Comparison of ENCODE assay signal across 20 mouse cellular contexts in the genomic region with DNA sequence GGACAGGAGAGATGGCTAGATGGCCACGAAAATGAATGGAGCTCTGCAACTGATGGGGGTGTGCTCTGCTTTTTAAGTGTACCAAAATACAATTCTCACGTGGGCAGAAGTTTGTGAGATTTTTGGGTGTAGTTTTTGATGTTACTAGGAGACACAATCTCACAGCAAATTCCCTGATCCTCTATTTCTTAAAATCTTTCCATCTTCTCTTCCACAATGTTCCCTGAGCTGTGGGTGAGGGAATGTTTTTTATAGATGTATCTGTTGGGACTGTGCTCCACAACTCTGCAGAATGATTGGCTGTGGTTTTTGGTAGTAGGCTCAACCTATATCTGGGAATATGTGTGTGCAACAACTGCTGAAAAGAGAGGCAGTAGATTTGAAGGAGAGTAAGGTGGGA. TPM values are rescaled to one million over a fixed set of nuclear protein-coding genes. Genes with fewer than 3 reads are reported as not detected.
"Had no signal": no experiment of that assay in that cellular context is flagged by ENCODE, and none has a peak within 500 bp of the region (broad histone marks: within the 10 kb centered on the region; RNA-seq: fewer than 3 reads in every experiment).

No protein-coding gene starts in this region.

- DNase-seq: liver, postnatal 0 days; lung, adult 2 months; lung, postnatal 14 days; lung, postnatal 36 days; thymus, adult 18-20 months; thymus, postnatal 14 days; thymus, postnatal 36 days had no signal

- ATAC-seq: liver, postnatal 0 days; lung, postnatal 0 days; midbrain, embryonic 13.5 days; midbrain, embryonic 15.5 days had no signal

- H3K4me3 ChIP-seq: lung, embryonic 15.5 days; megakaryocyte, embryonic 14.5 days; midbrain, embryonic 13.5 days; midbrain, embryonic 15.5 days; neural tube, embryonic 12.5 days; stomach, embryonic 15.5 days had no signal

- H3K27ac ChIP-seq: lung, embryonic 15.5 days; macrophage; midbrain, embryonic 13.5 days; midbrain, embryonic 15.5 days; neural tube, embryonic 12.5 days; stomach, embryonic 15.5 days; stomach, postnatal 0 days had no signal

RNA-seq across cellular contexts. Expression of a gene that starts 1.6 kb away (rescaled TPM):
- total RNA-seq: megakaryocyte progenitor cell, adult 5-6 weeks; midbrain, postnatal 0 days; monocyte, adult 5-6 weeks; neutrophil, adult 5-6 weeks had no signal

RNA-seq across cellular contexts. Expression of a gene that starts 5.3 kb away (rescaled TPM):
- total RNA-seq: megakaryocyte progenitor cell, adult 5-6 weeks; midbrain, postnatal 0 days; monocyte, adult 5-6 weeks; neutrophil, adult 5-6 weeks had no signal

RNA-seq across cellular contexts. Expression of a gene that starts 10.6 kb away (rescaled TPM):
- total RNA-seq: megakaryocyte progenitor cell, adult 5-6 weeks; midbrain, postnatal 0 days; monocyte, adult 5-6 weeks; neutrophil, adult 5-6 weeks had no signal

RNA-seq across cellular contexts. Expression of a gene that starts 13.1 kb away (rescaled TPM):
- total RNA-seq: megakaryocyte progenitor cell, adult 5-6 weeks; midbrain, postnatal 0 days; monocyte, adult 5-6 weeks; neutrophil, adult 5-6 weeks had no signal

RNA-seq across cellular contexts. Expression of a gene that starts 16.7 kb away (rescaled TPM):
- total RNA-seq: megakaryocyte progenitor cell, adult 5-6 weeks; midbrain, postnatal 0 days; monocyte, adult 5-6 weeks; neutrophil, adult 5-6 weeks had no signal
